Mouse (Mus musculus): ENCODE results near the gene Knop1.
A peak's percentile ranks its signal among the peaks of the same experiment; 100 is the strongest.

The Knop1 gene

DNA sequence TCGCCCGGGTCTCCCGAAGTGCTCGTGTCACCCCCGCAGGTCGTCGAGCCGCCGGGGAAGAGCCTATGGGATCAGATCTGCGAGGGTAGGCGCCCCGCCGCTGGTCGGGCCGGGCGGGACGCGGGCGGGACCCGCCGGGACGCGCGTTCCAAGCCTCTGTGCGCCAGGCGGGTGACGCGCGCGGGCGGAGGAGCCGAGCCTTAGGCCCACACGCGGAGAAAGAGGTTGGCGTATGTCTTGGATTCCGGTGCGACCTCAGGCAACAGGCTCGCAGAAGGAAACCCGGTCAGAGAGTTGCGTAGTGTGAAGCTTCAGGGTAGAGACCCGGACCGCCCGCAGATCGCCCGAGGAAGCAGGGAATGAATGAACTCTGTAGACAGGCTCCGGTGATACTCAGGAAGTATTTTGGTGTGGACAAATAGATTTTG, at the start of gene Knop1:
Gene Knop1 (minus strand): TSS at position 378 of the 428 bp plus-strand sequence.
- DNase-seq, result no peak

DNA sequence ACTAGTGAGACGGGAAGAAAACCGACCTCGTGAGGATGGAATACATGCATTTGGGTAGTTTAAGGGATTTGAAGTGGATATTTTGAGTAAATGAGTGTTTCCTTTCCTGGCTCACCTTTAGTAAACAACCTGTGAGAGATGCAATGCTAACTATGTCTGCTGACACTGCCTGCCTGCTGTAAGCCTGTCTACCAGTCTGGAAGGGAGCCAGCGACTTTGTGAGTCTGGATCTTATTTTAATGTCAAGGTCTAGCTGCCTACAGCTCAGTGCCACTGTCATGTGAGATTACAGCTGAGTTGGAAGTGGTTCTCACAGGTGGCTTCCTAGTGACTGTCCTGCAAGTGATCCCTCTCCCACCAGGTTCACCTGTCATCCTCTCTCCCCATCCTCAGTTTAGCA, 48.5 kb upstream of the Knop1 start:
- DNase-seq, result no peak

DNA sequence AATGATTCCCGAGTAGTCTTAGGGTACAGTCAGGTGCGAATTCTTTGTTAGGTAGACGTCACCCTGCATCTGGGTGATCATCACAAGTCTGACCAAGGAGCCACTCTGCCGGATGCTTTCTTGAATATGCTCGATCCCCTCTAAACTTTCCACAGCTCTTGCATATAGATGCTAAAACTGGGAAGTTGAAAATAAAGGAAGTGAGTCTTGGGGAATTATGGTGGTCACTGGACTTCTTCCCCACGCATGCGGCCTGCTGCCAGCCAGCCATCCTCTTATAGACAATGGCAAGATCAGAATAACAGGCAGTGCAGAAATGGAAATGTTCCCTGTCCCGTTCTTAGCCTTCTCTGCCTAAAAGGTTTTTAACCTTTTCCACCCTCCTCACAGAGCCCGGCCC, 47.8 kb upstream of the Knop1 start:
- no peak for DNase-seq

DNA sequence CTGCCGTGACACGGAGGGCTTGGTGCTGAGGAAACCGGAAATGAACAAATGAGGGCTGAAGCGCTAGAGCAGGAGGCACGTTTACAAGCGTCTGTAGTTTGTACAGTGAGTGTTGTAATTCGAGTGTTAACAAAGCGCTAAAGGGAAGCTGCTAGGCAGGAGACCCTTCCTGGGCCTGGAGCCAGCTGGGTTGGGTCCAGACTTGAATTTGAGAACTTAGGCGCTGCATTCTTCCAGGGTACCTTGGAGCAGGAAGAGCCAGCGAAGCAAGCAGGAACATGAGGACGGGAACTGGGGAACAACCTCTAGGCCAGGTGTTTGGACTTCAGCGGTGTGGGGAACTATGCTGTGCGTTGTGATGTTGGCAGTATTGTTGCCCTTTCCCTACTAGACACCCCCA, 46.9 kb upstream of the Knop1 start:
- DNase-seq, result peak; percentile 37

DNA sequence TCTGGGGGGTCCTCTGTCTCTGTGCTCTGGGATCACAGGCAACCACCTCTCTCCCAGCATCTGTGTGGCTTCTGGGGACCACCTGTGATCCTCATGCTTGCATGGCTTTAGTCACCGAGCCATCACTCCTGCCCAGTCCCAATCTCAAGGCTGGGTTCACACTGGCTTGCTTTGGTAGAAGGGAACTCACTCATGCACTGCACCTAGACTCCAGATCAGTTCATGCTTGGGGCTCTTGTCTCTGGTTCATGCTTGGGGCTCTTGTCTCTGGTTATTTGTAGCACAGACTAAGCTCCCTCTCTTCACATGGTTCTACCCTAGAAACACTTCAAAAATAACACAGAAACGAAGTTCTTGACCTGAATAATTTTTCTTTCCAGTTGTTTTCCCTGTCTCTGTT, 44.0 kb upstream of the Knop1 start:
- no peak for DNase-seq

DNA sequence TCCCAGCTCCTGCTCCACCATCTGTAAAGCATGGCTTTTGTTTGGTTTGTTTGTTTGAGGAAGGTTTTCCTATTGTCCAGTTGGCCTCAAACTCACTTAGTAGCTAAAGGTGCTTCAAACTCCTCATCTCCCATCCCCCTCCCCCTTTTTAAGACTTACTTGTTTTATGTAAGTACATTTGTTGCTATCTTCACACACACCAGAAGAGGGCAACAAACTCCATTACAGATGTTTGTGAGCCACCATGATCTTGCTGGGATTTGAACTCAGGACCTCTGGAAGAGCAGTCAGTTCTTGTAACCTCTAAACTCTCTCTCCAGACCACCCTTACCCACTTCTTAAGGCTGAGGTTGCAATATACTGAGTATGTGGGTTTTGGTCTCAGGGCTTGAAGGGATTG, 42.0 kb upstream of the Knop1 start:
- no peak for DNase-seq

DNA sequence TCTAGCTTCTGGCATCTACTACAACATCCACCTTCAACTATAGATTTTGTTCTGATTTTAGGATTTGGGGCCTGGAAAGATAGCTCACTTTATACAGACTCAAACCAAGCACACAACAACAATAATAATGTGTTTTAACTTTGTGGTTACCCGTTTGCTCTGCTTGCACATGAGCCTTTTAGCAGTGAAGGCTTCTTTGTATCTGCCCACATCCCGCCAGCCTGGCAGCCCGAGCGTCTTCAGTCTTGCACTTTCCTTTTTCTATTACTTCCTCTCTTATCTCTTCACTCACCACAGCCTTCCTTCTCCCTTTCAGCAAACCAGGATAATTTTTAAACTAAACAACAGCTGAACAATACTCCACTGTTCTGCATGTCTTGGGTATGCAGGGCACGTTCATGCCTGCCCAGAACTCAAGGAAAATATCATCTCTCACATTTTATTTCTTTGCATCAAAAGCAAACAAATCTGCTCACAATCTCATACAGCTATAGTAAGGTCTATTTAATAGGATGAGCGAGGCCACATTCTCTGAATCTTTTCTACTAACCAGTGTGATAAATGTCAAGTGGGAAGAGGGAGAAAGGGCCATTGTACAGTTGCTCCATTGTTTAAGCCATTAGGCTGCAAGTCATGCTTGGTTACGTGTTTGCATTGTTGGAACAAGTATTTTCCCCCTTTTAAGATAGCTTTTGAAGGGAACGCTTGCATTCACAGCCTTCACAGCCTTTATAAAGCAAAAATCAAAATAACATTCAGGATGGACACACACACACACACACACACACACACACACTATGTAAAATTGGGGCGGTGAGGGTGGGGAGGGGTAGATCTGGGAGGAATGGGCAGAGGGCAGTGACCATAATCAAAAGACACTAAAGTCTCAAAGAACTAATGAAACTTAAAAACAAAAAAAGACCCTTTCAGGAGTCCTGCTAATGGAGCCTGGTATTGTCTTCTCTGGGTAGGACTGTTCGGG, 39.7 kb upstream of the Knop1 start:
- DNase-seq, result no peak

DNA sequence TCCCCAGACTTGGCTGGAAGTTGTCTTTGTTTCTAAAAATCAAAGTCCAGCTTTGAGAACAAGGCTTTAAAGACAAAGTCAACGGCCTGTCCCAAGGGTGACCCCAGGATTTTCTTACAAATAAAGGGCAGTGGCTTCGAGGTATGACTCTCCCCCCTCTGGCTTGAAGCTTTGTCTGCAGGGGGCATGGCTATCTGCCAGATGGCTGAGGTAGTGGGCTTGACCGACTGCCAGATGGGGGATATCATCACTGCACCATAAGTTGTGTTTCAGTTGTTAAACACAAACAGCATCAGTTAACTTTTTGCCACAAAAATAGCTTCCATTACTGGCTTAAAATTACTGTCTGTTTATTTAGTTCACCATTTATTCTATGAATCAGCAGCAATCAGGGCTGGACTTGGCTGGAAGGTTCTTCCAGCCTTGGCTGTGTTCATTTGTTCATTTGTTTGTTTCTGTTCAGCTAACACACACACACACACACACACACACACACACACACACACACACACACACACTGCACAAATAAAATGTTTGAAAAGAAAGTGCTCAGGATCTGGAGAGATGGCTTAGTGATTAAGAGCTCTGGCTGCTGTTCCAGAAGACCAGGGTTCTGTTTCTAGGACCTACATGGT, 33.1 kb upstream of the Knop1 start:
- no peak for DNase-seq

DNA sequence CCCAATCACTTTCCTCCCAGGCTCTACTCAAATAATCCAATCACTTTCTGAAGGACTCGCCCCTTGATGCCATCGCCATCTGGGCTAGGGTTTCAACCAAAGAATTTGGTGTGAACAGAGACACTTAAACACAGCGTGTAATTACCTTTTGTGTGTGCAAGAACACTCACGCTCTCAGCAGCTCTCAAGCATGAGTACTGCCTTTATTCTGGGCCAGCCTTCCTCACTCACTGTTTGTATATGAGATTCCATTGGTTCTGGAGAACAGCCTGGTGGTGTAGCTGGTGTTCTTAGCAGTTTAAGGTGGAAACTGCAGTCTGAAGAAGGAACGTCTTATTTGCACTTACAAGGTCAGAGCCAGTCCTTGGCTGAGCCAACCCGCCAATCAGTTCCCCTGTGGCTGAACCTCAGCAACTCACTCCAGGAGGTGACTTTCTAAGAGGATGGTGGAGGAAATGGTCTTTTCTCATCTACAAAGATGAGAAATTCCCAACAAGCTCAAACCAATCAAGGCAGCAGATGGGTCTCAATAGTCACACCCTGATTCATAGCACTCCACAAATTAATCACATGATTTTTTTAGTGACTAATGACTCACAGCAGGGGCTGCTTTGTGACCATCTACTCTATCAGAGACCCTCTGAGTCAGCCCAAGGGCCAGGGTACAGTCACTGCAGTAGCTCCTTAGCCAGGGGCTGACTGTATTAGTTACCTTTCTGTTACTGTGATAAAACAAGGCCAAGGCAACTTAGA, 31.4 kb upstream of the Knop1 start:
- no peak for DNase-seq

DNA sequence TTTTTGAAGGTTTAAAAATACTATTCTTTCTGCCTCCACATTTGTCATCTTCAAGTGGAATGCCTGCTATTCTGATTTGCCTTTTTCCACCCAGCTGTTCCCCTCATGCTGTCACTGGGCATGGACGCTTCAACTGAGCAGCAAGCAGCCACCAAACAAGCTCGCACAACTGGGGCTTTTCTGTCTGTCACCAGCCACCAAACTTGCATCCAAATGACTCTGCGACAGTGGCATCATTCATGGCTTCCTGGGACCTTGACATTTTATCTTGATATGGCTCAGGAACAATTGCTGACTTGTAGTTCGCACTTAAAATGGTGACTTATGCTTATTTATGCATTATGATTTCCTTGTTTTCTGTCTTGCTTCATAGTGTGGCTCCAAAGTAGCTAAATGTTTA, 28.9 kb upstream of the Knop1 start:
- DNase-seq, result no peak

DNA sequence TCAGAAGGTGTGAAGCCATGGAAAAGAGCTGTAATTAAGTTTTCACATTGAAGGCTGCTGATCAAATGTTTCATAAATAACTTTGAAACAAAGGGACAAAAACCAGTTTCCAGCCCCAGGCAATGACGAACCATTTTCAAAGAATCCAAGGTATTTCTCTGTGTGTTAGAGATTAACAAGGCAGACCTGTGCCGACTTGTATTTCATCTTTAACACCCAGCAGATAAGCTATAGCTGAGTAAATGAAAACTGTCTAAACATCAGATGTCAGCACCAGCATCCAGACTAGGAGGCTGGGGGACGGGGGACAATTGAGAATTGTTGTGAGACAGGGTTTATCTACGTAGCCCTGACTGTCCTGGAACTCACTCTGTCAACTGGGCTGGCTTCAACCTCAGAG, 27.9 kb upstream of the Knop1 start:
- DNase-seq, result no peak

DNA sequence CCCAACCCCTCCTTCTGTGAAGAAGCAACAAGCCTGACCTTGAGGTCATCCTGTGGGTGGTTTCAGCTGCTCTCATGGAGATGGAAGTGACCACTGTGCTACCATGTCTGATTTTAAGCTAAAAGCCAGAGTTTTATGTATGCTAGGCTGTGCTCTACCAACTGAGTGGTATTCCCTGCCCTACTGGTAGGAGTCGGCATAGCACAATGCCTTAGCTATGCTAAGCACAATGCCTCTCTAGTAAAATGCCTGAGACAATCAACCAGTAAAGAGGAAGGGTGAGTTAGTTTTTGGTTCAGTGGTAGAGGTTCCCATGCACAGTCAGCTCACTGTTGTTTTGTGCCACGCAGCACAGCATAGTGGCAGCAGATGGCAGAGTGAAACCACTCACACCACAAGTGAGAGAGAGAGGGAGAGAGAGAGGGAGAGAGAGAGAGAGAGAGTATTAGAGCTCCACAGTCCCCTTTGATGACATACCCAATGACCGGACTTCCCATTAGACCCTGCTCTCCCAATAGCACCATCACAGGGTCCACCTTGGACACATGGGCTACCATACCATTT, 23.5 kb upstream of the Knop1 start:
- DNase-seq, result no peak

DNA sequence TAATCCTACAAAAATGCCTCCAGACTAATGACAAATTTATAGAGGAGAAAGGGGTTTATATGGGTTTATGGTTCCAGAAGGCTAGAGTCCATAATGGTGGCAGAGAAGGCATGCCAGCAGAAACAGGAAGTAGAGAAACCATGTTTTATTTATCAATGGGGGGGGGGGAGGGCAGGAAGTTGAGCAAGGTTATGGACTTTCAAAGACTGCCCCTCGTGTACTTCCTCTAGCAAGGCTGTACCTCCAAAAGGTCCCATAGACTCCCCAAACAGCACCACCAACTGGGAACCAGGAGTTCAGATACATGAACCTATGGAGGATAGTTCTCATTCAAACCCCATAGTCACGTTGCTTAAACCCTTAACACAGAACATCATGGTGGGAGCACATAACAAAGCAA, 9.3 kb upstream of the Knop1 start:
- no peak for DNase-seq

DNA sequence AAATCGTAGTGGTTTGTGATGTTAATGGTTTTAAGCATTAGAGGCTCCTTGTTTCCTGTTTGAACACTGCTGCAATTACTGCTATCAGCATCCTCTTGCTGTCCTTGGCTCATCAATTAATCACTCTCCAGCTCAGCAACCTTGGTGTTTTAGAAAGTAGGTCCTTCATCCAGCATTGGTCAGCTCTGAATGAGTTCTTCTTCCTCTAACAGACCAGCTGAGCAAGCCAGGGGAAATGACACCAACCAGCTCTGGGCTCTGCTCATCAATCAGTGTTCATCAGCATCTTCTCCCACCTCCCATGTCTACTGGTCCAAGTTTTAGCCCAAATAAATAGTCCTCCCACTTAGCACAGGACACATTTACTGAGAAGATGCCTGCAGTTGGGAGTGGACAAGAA, 2.6 kb upstream of the Knop1 start:
- DNase-seq, result no peak

DNA sequence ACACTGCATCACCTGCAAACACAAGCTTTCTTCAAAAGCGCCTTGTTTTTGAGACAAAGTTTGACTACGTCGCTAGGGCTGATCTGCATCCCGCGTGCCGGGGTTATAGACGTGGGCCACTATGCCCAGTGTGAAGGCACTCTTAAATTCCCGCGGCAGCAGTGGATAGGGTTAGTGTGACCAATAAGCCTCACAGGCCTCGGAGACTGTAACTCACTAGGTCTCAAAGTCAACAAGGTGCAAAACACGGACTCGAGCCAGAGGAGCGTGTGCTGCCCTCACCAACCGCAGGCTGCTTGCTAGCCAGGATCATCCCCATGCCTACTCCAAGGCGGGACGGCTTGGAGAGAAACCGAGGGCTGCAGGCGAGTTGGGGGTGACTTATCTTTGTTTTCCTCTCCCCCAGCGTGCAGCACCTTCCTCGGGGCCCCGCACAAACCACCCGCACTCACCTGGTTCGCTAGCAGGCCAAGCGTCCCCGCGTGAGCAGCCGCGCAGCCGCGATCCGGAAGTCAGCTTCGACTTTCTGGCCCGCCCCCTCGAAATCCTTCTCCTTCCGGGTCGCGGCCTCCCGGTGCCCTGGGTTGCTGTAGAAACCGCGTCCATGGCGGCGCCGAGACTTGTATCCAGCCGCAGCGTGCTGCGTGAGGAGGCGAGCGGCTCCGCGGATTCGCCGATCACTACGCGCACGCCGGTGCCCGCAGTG, 730 bp downstream of the Knop1 start, which contains the start of gene Iqck:
Gene Iqck (plus strand): TSS at position 582 of the 706 bp plus-strand sequence.
- DNase-seq, result peak; percentile 94

DNA sequence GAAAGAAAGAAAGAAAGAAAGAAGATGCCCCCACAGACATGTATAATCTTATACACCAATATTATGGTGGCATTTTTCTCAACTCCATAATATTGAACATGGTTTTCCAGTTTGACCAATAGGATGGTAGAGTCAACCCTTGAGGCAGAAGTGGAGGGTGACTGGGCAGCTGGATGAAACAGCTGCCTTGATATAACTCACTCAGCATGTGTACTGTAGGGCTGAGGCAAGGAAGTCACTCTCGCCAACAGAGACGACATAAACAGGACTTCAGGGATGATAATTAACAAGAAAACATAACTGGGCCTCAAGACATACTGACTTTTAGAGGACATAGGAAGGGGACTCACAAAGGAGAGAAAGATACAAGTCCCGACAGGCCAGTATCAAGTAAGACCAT, 1.4 kb downstream of the Knop1 start:
- no peak for DNase-seq

DNA sequence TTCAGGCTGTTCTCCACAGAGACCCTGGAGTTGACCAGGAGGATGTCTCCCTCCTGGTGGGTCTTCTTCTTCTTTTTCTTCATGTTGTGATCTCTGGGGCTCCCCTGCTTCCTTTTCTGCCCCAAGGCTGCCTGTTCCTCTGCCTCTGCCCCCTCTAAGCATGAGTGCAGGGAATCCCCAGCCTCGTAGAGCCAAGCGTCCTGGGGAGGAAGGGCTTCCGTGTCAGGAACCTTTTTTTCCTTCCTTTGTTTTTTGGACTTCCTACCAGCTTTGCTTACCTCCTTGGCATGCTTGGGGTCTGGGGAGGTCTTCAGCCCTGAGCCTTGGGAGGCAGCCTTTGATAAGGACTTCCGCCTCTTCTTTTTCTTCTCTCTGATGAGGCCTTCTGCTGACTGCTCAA, 3.4 kb downstream of the Knop1 start:
- no peak for DNase-seq

DNA sequence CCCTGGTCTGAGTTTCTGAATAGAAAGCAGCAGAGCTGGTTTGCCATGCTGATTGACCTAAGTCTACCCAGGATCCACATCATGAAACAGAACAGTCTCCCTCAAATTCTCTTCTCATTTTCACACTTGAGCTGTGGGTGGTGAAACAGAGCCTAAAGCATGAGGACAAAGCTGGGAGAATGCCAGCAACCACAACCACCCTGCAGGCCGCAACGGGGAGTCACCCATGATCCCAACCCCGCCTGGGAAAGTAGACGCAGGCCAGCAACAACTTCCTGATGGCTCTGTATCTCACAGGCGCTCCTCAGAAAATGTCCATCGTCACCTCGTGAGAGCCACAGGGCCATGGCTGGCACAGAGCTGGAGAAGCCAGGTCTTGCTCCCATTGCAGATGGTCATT, 4.5 kb downstream of the Knop1 start:
- DNase-seq, result no peak

DNA sequence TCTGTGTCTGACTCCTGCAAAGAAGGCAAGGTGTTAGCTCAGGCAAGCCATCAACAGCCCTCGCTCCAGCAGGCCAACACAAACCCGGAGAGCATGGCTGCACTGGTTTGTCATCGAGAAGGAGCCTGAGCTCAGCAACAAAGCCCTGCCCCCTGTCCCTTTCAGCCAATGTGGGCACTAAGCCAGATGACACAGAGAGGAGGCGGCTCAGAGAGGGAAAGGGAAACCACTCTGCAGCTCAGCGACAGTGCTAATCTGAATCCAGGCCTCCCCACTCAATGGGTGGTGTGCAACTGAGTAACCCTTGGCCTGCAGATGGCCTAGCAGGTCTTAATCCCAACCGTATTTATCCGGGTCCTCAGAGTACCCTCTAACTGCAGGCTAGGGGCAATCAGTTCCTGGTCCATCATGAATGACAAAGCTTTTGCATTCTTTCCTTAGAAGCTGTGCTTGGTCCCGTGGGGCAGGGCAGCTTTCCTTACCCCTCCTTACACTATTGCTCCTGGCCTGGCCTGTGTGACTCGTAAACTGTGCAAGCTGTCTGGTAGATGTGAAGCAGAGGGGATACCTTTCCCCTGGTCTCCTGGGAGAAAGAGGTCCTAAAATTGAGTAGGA, 5.3 kb downstream of the Knop1 start:
- DNase-seq, result no peak

DNA sequence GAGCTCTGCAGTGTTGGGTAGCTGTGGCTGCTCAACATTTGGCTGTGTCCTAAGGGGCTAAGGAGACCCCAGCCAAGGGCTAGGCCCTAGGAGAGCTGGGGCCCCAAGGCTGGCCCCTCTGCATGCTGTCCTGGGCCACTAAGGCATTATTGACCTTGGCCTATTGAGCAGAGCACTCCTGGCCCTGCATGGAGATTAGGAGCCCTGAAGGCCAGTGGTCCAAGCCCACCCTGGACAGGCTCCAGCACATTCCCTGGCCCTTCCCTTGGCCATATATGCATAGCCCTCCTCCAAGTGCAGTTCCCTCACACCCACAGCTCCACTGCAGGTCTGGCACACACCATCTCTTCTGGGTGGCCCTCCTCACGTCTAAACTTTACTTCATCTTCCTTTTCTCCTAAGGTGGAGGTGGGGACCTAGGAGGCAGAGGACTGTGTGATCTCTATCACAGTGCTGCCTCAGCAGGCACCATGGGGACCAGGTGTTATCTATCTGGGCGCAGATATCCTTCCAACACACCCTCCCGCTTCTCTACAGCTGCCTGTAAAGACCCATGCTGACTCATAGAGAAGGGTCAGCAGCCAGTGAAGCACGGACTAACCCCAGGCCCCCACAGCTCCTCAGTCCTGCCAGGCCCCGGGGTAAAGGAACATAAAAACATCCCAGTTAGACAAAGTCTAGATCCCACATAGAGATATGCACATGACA, 6.4 kb downstream of the Knop1 start:
- DNase-seq, result no peak

DNA sequence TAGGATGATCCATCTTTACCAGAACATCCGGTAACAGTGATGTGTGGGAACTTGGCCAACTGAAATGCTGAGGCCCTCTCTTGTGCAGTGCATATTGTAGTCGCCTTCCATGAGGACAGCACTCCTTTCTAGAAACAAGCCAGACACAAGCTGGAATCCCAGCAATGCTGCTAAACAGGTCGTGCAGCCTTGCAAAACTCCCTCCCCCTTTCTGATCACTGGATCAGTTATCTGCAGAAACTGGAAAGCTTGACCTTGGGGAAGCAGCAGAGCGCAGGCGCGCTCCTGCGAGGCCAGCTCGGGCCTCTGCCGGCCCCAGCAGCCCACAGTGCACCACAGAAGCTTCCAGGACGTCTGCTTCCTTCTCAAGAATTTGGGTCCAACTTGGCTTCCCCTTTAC, 7.3 kb downstream of the Knop1 start:
- DNase-seq, result no peak

Data from right cerebral cortex, postnatal 14 days (tissue).